Mouse (Mus musculus) ovary, adult 18-20 months (tissue): ENCODE measurements around the gene Zbtb44.
A peak's percentile ranks its signal among the peaks of the same experiment; 100 is the strongest.
"Not testable (repeated sequence)": the region's sequence is repeated elsewhere in the genome, so short reads cannot be mapped to it uniquely, and the experiment has no call there.

Source experiments
- DNase-seq: peaks from one replicate; pipeline ENCODE4 v3.0.0; 2022; ENCODE audit warnings: low spot score, mixed read lengths

Gene Zbtb44

DNA sequence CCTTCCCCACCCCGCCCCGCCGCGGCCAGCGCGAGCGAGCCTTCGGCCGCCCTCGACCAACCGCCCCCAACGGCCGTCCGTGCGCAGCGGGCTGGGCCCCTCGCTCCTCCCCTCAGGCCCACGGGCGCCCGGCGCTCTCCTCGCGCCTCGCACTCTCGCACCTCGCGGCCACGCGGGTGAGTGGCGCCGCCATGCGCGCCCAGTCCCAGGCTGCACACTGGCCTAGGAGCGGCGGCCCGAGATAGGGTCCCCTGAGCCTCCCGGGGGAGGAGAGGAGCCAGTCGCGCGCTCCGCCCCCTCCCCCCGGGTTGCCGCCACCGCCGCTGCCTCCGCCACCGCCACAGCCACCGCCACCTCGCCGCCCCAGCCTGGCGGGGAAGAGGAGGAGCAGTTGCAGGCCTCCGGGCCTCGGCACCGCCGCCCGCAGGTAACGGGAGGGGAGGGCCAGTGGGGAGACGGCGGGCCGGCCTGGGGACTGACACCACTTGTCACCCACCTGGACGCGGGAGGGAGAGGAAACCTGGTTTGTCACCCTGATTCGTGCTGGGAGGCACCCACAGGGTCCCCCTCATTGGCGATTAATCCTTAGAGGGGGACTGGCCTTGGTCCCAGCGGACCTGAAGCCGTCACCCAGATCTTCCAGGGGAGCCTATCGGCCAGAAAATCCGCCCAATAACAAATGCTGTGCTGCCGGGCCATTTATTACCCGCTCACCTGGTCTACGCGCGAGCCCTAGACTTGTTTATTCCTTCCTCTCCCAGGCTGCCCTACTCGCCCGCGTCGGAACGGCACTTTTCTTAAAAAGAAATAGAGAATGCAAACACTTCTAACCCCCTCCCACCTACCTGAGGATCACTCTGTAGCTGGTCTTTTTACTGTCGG is at the start of gene Zbtb44:
TSS of gene Zbtb44 (plus strand) at position 113 of the 882 bp plus-strand sequence.
- DNase-seq = peak; percentile 39

DNA sequence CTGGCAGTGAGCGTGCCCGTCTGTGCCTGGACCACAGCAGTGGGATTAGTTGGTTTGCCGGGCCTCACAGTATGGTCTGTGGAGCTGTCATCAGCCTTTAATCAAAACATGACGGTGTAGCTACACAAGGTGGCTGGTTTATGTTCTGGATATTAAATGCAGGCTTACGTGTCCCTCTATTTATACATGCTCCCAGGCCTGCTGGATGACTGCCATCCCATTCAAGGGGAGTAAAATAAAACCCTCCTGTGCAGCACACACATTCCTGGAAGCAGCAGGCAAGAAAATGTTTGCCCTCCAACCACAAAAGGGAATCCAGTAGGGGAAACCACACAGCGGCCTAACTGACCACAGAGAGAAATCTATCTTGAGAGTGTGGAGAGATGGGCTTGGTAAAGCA is 44.7 kb upstream of the Zbtb44 start:
- DNase-seq = no peak

DNA sequence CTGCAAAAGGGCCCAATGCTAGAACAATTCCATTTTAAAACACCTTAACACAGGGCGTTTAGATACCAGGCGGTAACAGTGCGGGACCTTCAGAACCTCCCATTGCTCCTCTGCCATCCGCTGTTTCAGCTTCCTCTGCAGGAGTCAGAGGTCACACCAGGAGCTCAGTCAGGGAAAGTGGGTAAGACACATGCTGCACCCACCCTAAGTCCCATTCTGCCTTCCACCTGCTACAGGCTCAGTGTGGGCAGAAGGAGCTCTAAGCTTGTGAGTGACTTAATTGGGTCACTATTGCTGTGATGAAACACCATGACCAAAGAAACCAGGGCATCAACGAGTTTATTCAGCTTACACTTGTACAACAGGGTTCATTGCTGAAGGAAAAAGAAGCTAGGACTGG is 37.3 kb upstream of the Zbtb44 start:
- DNase-seq = no peak

DNA sequence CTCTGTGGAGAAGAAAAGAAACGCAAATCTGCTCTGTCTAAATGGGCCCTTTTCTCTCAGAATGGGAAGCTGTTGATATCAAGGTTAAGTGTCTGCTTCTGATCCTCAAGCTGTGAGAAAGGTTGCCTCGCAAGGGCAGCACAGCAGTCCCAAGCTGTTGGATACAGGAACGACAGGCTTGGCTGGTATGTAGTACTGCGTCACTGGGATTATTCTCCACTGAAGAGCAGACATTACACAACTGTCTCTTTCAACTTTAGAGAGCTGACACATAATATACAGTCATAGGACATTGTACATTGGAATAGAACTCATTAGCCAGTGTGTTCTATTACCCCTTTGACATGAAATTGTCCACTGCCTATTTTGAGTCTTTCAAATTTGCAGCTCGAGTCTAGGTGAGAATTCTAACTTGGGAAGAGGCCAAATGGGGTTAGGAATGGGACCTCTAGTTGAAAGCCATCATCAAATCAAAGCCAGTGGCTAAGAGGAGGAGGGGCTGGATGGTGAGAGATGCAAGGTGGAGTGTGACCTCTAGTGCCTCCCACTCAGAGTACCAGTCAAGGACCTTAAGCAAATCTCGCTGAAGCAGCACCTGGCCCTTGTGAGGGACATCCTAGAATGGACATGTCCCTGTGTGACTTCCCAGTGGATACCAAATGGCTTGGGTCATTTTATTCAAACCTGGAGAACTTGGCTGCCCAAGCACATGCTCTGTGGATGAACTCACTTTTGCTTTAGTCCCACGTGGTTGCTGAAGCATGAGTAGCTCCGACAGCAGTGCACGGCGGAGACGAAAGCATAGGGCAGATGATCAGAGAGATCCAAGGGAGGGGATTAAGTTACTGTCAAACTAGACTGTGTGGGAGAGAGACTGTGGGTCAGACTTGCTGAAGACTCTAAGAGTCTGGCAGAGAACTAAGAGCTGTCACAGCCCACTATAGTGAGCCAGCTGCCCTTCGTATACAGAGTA is 33.6 kb upstream of the Zbtb44 start:
- no peak for DNase-seq

DNA sequence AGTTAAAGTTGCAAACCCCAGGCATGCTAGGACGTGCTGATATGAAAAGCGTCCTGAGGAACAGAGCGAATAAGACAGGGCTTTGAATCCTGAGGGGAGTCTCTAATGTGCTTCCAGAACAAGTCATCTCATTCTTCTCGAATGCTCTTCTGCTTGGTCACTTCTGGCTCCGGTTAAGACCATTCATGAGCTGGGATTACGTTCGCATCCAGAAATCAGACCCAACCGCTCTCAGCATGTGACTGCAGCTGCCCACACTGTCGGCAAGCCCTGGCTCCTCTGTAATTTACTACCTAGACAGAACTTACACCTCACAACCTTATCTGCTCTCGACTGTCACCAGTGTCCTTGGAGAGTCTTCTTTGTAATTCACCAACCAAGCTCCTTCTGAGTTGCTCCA is 29.8 kb upstream of the Zbtb44 start:
- no peak for DNase-seq

DNA sequence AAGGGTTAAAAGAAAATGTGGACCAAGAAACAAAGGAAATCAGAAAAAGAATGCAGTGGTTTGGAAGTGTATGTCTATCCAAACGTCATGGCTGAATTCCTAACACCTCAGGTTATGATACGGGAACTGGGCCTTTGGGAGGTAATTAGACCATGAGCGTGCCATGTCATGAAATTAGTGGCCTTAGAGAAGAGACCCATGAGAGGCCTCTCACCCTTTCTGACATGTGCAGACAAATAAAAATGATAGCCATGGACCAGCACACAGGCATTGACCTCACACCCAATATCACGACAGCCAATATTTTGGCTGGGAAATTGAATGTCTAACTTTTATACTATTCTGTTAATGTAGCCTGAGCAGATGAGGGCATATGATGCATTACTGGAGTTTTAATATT is 27.9 kb upstream of the Zbtb44 start:
- DNase-seq = no peak

DNA sequence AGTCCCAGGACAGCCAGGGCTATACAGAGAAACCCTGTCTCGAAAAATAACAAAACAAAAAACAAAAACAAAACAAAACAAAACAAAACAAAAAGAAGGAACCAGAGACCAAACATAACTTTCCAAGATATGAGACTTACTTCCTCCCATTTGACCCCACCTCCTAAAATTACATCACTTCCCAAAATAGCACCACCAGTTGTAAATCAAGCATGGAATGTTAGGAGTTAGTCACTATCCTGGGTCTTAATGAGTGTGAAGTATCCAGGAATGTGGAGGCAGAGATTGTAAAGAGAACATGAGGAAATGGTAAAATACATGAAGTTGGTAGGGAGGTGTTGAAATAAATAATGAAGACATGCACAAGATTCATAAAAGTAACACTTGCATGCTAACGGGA is 21.1 kb upstream of the Zbtb44 start:
- no peak for DNase-seq

DNA sequence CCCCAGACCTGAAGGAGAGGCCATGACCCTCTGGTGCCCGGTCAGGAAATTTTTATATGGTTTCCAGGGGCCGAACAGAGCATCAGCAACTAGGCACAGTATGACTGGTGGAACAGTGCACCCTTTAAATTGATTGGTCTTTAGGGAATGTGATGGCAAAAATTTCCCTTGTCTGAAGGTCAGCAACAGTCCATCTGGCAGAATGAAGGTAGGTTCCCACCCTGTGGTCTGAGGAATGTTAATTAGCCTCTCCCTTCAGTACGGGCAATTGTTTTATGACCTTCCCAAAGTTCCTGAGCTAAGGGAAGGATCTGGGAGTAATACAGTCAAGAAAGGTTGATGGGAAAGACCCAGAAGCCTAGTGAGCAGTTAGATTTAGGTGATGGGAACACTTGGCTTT is 20.4 kb upstream of the Zbtb44 start:
- no peak for DNase-seq

DNA sequence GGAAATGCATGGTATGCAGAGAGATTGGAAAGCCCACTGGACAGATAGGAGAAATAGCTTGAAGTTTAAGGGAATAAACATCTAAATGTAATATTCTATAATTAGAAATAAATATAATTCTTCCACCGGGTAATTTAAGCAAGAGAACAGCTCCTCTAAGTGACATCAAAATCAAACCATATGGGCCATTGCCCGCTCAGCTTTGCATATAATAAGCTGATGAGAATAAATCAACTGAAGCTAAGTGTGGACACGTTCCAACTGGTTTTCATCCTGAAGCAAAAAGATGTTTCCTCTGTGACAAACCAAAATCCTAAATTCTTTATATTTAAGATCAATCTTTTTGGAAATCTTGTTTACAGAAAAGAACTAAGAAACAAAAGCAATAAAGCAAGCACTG is 19.7 kb upstream of the Zbtb44 start:
- DNase-seq = no peak

DNA sequence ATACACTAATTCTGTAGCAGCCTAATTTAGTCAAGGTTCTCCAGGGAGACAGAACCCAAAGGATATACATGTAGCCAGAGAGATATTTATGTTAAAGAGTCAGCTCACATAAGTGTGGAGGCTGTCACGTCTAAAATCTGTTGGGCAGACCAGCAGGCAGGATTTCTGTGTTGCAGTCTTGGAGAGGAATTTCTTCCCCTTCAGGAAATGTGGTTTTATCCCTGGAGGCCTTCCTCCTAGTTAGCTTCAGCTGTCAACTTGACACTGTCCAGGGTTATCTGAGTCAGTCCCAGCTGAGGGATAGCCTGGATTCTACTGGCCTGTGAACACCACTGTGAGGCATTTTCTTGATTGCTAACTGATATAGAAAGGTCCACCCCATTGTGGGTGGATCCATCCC is 18.9 kb upstream of the Zbtb44 start:
- no peak for DNase-seq

DNA sequence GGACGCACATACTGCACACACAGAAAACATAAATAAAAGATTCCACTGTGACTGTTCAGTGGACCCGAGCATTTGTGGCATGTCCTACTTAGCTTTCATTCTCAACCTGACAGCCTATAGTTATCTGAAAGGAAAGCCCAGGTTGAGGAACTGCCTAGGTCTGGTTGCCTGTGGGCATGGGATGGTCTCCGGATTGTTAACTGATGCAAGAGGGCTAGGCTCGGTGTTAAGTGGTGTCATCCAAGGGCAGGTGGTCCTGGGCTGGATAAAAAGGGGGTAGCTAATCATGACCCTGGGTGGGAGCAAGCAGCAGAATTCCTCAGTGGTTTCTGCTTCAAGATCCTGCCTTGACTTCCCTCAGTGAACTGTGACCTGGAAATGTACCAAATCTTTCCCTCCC is 17.8 kb upstream of the Zbtb44 start:
- no peak for DNase-seq

DNA sequence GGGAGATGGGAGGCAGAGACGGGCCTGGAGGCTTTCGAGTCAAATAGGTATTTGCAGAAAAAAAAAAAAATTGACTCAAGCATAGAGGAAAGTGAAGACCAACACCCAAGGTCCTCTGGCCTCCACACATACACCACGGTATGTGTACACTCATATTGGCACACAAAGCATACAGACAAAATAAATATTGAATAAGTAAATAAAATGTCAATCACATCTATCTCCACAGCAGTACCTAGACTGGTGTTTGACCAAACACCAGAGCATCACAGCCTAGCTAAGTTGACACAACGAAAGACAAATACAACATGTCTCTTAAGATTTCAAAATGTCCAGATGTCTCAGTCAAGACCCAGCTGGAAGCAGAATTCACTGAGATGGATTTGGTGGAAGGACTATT is 17.0 kb upstream of the Zbtb44 start:
- no peak for DNase-seq

DNA sequence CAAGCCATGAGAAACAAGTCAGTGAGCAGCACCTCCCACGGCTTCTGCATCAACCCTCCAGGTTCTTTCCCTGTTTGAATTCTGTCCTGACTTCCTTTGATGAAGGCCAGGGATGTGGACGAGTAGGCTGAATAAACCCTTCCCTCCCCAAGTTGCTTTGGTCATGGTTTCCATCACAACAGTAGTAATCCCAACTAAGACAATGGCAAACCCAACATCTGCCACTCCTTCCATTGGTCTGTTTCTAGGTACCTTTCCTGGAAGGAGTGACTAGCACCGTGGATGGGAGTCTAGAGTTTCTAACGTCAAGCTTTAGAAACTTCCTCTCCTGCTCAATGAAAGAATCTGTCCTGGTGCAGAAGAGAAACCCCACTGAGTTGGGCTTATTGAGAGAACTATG is 12.8 kb upstream of the Zbtb44 start:
- DNase-seq = no peak

DNA sequence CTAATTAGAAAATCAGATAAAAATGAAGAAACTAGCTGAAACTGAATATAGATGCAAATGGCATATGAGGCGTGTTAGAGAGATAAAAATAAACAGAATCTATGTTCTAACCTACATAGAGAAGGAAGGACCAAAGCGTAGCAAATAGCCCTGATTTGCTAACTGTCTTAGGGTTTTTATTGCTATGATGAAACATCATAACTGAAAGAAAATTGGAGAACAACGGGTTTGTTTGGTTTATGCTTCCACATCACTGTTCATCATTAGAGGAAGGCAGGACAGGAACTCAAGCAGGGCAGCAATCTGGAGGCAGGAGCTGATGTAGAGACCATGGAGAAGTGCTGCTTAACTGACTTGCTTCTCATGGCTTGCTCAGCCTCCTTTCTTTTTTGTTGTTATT is 12.3 kb upstream of the Zbtb44 start:
- no peak for DNase-seq

DNA sequence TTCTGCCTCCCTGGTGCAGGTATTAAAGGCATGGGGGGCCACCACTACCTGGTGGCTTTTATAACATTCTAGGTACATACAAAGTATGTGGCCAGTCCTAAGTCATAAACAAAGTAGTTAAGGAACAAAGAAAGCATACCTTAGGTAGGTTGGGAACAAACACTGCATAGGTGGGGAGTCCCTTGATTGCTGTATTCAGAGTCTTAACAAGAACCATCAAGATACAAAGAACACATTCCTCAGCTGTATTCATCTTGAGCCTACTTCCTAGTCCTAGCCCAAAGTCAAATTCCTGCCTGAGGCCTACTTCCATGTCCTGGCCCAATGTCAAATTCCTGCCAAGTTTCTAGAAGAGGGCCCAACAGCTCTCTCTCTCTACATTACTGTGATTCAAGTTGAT is 11.7 kb upstream of the Zbtb44 start:
- no peak for DNase-seq

DNA sequence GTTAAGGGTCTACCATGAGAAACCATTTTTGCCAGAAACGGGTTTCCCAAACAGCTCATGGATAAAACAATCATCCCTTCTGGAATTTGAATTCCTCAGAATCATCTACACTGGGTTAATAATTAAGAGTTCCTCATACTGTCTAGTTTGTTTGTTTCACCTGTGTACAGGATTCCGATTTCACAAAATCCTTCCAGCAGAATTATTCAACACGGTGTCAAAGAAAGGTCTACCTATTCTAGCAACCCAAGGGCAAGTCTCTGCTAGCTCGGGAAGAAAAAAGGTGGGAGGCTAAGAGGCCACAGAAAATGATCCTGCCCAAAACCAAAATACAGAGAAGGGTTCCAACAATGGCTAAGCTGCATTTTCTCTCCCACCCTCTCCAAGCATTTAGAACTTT is 2.2 kb upstream of the Zbtb44 start:
- no peak for DNase-seq

DNA sequence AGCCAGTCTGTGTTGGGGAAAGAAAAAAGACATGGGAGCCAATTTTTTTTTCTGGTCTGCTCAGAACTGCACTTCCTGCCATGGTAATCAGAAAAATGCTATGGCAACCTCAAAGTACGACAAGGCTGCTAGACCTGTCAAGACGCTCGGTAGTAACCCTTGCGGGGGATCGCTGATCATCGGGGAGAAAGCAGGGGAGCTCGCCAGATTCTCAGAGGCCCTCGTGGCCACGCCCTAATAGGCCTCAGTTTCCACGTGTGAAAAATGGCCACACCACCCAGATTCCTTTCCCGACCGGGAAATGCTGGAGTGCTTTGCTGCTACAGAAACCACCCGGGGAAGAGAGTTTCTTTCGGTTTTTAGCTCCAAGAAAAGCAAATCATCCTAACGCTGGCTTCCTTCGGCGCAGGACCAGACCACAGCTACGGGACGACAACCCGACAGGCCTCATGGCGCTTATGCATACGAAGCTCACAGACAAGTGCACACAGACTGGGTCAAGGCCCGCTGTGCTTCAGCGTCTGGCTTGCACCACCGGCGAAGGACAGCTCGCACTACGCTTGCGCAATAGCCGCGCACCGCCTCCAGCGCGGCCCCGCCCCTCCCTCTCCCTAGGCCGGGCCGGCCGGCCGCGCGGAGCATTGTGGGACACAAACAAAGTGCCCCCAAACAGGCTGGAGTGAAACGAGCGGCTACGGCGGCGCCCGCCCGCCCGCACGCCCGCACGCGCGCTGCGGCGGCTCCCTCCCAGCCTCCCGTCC is 513 bp upstream of the Zbtb44 start:
- peak; percentile 95 for DNase-seq

DNA sequence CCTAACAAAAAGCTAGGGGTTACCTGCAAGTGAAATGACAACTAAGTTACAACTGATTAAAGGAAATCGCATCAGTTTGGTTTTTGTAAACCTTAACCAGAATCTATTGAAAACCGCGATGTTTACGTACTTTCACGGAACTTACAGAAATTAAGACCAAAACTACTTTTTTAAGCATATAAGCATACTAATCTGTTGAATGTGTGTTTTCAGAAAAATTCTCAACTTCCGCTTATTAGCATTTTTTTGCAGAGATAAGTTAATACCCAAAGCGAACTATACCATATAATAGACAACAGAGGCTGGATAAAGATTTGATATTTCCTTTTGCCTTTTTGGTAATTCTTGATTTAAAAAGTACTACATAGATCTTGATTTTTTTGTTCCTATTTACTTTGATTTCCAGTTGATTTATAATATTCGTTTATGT is 985 bp downstream of the Zbtb44 start:
- DNase-seq = no peak

DNA sequence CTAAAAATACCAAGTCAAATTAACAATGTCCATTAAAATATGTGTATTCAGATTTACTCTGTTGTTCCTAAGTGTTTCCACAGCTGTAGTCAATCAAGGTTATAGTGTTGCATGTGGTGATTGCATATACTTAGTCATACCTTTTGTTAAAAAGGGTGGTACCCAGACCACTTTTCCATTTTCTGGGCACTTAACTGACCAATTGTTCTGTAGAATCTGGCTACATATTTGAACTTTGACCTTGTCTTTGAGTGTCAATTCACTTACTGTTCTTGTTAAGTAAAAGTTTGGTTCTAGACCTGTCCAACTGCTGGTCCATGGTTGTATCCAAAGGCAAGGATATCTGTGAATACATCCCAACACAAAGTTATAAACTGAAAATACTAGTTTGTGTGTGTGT is 2.1 kb downstream of the Zbtb44 start:
- no peak for DNase-seq

DNA sequence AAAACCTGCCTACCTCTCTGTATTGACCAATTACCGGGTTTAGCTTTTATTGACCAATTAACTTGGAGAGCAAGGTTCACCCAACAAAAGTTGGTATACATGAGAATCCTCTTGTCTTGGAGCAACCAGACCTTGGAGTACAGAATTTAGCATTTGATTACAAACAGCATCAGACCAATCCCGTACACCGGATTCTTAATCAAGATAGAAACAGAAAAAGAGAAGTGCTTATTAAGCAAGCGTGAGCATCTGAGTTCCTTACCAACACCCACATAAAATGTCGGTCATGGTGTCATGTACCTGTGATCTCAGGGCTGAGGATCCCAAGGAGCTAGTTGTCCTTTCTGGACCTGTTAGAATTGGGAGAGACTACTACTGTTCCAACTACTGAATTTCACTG is 19.8 kb downstream of the Zbtb44 start:
- DNase-seq = no peak

DNA sequence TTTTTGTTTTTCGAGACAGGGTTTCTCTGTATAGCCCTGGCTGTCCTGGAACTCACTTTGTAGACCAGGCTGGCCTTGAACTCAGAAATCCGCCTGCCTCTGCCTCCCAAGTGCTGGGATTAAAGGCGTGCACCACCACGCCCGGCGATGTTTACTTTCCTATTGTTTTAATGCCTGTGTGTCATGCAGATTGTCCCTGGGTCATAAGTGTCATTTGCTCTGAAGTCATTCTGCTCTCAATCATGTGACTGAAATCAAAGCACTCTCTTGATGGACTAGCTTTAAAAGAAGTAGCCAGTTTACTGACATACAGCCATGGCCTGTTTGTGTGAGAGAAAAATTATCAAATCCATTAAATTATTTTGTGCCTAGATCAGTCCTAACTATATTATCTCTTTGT is 21.1 kb downstream of the Zbtb44 start:
- not testable (repeated sequence) for DNase-seq

DNA sequence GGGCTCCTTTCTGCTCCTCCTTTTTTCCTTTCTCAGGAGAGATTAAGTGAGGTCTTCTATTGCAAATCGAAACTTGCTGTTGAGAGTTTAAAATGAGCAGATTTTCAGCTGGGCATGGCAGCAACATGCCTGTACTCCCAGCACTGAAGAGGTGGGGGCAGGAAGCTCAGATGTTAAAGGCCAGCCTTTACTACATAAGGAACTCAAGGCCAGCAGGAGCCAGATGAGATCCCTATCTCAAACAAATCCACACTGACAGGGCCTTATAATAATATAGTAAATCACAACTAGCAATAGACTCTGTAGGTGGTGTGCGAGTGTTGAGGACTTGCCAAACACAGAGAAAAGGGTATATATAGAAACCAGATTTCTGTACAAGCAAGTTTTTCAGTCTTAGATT is 28.3 kb downstream of the Zbtb44 start:
- DNase-seq = no peak
